Comparison of ENCODE assay signal across 17 mouse cellular contexts in genomic region chr14:52099563-52099962, GRCm38 (mm10). TPM values are rescaled to one million over a fixed set of nuclear protein-coding genes. Genes with fewer than 3 reads are reported as not detected.
DNase-seq lines count a peak whose midpoint lies in the region; ATAC-seq lines count a peak whose summit lies in the region.
"Had no signal": no experiment of that assay in that cellular context is flagged by ENCODE, and none has a peak within 500 bp of the region (broad histone marks: within the 10 kb centered on the region; RNA-seq: fewer than 3 reads in every experiment).

No protein-coding gene starts in this region.

- no peak for DNase-seq in heart, postnatal 4 days
- DNase-seq in liver, embryonic 11.5 days (ENCODE audit: low spot score), result no peak
- DNase-seq in liver, result no peak
- no peak for DNase-seq in adrenal gland, postnatal 10 days
- DNase-seq: adrenal gland, adult 8-10 months; cerebellum, postnatal 10 days; gastrocnemius, postnatal 36 days; kidney, postnatal 4 days; retina, postnatal 1 day; thymus, adult 18-20 months had no signal

- H3K9ac ChIP-seq in heart, embryonic 15.5 days, result no peak overlapping the region
- H3K9ac ChIP-seq in liver, embryonic 11.5 days (ENCODE audit: low read depth, low read length), result no peak overlapping the region
- H3K9ac ChIP-seq in limb, embryonic 12.5 days (replicated peaks), result no peak overlapping the region
- H3K9ac ChIP-seq in liver, embryonic 16.5 days (ENCODE audit: low read depth, low read length), result no peak overlapping the region
- H3K9ac ChIP-seq: lung, embryonic 15.5 days had no signal

- H3K4me3 ChIP-seq in heart, embryonic 15.5 days, result no peak overlapping the region
- H3K4me3 ChIP-seq in liver, embryonic 11.5 days (ENCODE audit: low read depth, low read length), result no peak overlapping the region
- no peak overlapping the region for H3K4me3 ChIP-seq in limb, embryonic 12.5 days (replicated peaks)
- no peak overlapping the region for H3K4me3 ChIP-seq in liver, embryonic 16.5 days (ENCODE audit: low read depth, low read length)
- H3K4me3 ChIP-seq: lung, embryonic 15.5 days had no signal

- peaks cover 32% of the 10 kb centered on the region for H3K36me3 ChIP-seq in heart, embryonic 15.5 days
- peaks cover 6% of the 10 kb centered on the region; the same call in 1 of the 2 replicates for H3K36me3 ChIP-seq in liver, embryonic 11.5 days (ENCODE audit: control insufficient read depth, insufficient read depth, low read length)
- peaks cover 37% of the 10 kb centered on the region for H3K36me3 ChIP-seq in limb, embryonic 12.5 days
- H3K36me3 ChIP-seq in liver, embryonic 16.5 days (ENCODE audit: control insufficient read depth, insufficient read depth), result peaks cover 16% of the 10 kb centered on the region

- peaks cover 30% of the 10 kb centered on the region for H3K4me1 ChIP-seq in heart, embryonic 15.5 days (replicated peaks)
- H3K4me1 ChIP-seq in liver, embryonic 11.5 days (replicated peaks; ENCODE audit: control insufficient read depth, insufficient read depth, low read length), result peaks cover 17% of the 10 kb centered on the region
- H3K4me1 ChIP-seq in limb, embryonic 12.5 days (replicated peaks), result peaks cover 19% of the 10 kb centered on the region
- peaks cover 20% of the 10 kb centered on the region for H3K4me1 ChIP-seq in liver, embryonic 16.5 days (ENCODE audit: control insufficient read depth, low read depth, low read length)

- no peaks in the 10 kb centered on the region for H3K27me3 ChIP-seq in heart, embryonic 15.5 days
- no peaks in the 10 kb centered on the region for H3K27me3 ChIP-seq in liver, embryonic 11.5 days (replicated peaks; ENCODE audit: control insufficient read depth, insufficient read depth, low read length)
- no peaks in the 10 kb centered on the region for H3K27me3 ChIP-seq in limb, embryonic 12.5 days
- no peaks in the 10 kb centered on the region for H3K27me3 ChIP-seq in liver, embryonic 16.5 days (ENCODE audit: control insufficient read depth, insufficient read depth, low read depth, low read length)
- H3K27me3 ChIP-seq: lung, embryonic 15.5 days had no signal

- no peak for ATAC-seq in heart, embryonic 15.5 days (replicated peaks; ENCODE audit: insufficient number of reproducible peaks, insufficient read depth, low FRiP score, low read depth)
- ATAC-seq in liver, embryonic 11.5 days (replicated peaks; ENCODE audit: low FRiP score), result no peak
- no peak for ATAC-seq in limb, embryonic 12.5 days (ENCODE audit: insufficient number of reproducible peaks, insufficient read depth, low FRiP score, low TSS enrichment, low read depth)
- no peak for ATAC-seq in liver, embryonic 16.5 days (ENCODE audit: low read depth)

- no peak overlapping the region for H3K27ac ChIP-seq in heart, embryonic 15.5 days
- H3K27ac ChIP-seq in liver, embryonic 11.5 days (ENCODE audit: low read depth, low read length), result no peak overlapping the region
- H3K27ac ChIP-seq in limb, embryonic 12.5 days, result no peak overlapping the region
- no peak overlapping the region for H3K27ac ChIP-seq in liver, embryonic 16.5 days (ENCODE audit: low read length)
- H3K27ac ChIP-seq: lung, embryonic 15.5 days had no signal

- H3K9me3 ChIP-seq in heart, embryonic 15.5 days (replicated peaks), result no peaks in the 10 kb centered on the region
- no peaks in the 10 kb centered on the region for H3K9me3 ChIP-seq in liver, embryonic 11.5 days (ENCODE audit: control insufficient read depth, low read length)
- no peaks in the 10 kb centered on the region for H3K9me3 ChIP-seq in limb, embryonic 12.5 days
- H3K9me3 ChIP-seq in liver, embryonic 16.5 days (replicated peaks; ENCODE audit: control insufficient read depth, low read length), result no peaks in the 10 kb centered on the region
- H3K9me3 ChIP-seq: lung, embryonic 15.5 days had no signal

- peak overlapping the region; percentile 62; the same call in 1 of the 2 replicates for H3K4me2 ChIP-seq in heart, embryonic 15.5 days
- peak overlapping the region; percentile 92 for H3K4me2 ChIP-seq in liver, embryonic 11.5 days
- H3K4me2 ChIP-seq in limb, embryonic 12.5 days, result 0 out of 2 replicates have a peak overlapping the region, but pooled peaks have one; percentile 21
- H3K4me2 ChIP-seq in liver, embryonic 16.5 days (ENCODE audit: low read depth, low read length), result 0 out of 2 replicates have a peak overlapping the region, but pooled peaks have one; percentile 17
- H3K4me2 ChIP-seq: lung, embryonic 15.5 days had no signal

- WGBS in heart, embryonic 15.5 days, result 57% methylated on average over 2 of the region's 2 CpGs
- 72% methylated on average over 2 of the region's 2 CpGs for WGBS in liver, embryonic 11.5 days
- 88% methylated on average over 2 of the region's 2 CpGs for WGBS in limb, embryonic 12.5 days
- 74% methylated on average over 2 of the region's 2 CpGs for WGBS in liver, embryonic 16.5 days (ENCODE audit: insufficient replicate concordance)

RNA-seq across cellular contexts. Expression of gene Hnrnpc, which starts 4.3 kb away (rescaled TPM):
- 326 and 346 TPM in 2 replicates for polyA plus RNA-seq in heart, embryonic 15.5 days (2015; fragmentation: Nextera tagmentation; extraction: Ambion mirVana)
- 100 to 1,000 TPM; 183 to 190 TPM for total RNA-seq in heart, postnatal 4 days (2021)
- polyA plus RNA-seq in liver, embryonic 11.5 days (2014; fragmentation: Nextera tagmentation; extraction: Ambion mirVana), result 698 and 737 TPM in 2 replicates
- 852 and 869 TPM in 2 replicates for polyA plus RNA-seq in limb, embryonic 12.5 days (2016; fragmentation: Nextera tagmentation; extraction: Ambion mirVana)
- polyA plus RNA-seq in liver, embryonic 16.5 days (2015; fragmentation: Nextera tagmentation; extraction: Ambion mirVana), result 202 and 237 TPM in 2 replicates
- total RNA-seq in adrenal gland, postnatal 10 days (2021), result 100 to 1,000 TPM; 186 TPM

RNA-seq across cellular contexts. Expression of gene Rpgrip1, which starts 10.9 kb away (rescaled TPM):
- 27.8 and 32.6 TPM in 2 replicates for polyA plus RNA-seq in heart, embryonic 15.5 days (2015; fragmentation: Nextera tagmentation; extraction: Ambion mirVana)
- total RNA-seq in heart, postnatal 4 days (2021), result under 1 TPM; 0.55 to 0.59 TPM
- polyA plus RNA-seq in liver, embryonic 11.5 days (2014; fragmentation: Nextera tagmentation; extraction: Ambion mirVana), result 103 and 111 TPM in 2 replicates
- 72.7 and 84.1 TPM in 2 replicates for polyA plus RNA-seq in limb, embryonic 12.5 days (2016; fragmentation: Nextera tagmentation; extraction: Ambion mirVana)
- polyA plus RNA-seq in liver, embryonic 16.5 days (2015; fragmentation: Nextera tagmentation; extraction: Ambion mirVana), result 34.5 and 35.9 TPM in 2 replicates
- 1 to 10 TPM in 1 of 2 experiments, under 1 TPM in 1; 0.42 to 1.3 TPM for total RNA-seq in adrenal gland, postnatal 10 days (2021)
- total RNA-seq: gastrocnemius, postnatal 36 days had no signal

RNA-seq across cellular contexts. Expression of gene Olfr221, which starts 57.3 kb away (rescaled TPM):
- not detected in 2 replicates for polyA plus RNA-seq in heart, embryonic 15.5 days (2015; fragmentation: Nextera tagmentation; extraction: Ambion mirVana)
- not detected for total RNA-seq in heart, postnatal 4 days (2021)
- polyA plus RNA-seq in liver, embryonic 11.5 days (2014; fragmentation: Nextera tagmentation; extraction: Ambion mirVana), result not detected in 2 replicates
- not detected in 2 replicates for polyA plus RNA-seq in limb, embryonic 12.5 days (2016; fragmentation: Nextera tagmentation; extraction: Ambion mirVana)
- not detected in 2 replicates for polyA plus RNA-seq in liver, embryonic 16.5 days (2015; fragmentation: Nextera tagmentation; extraction: Ambion mirVana)
- total RNA-seq in adrenal gland, postnatal 10 days (2021), result not detected
- total RNA-seq: adrenal gland, adult 8-10 months; gastrocnemius, postnatal 36 days; megakaryocyte, adult 5-6 weeks had no signal
- polyA plus RNA-seq: embryonic facial prominence, embryonic 11.5 days; forebrain, embryonic 11.5 days; lung, embryonic 15.5 days had no signal

Comparison
In these comparisons a context has a peak if more than half of its experiments do, and no peak if none do; other contexts are left out.
1. H3K4me2 ChIP-seq: peak in every context shown above with its lines; median percentile 92 in liver, embryonic 11.5 days; 62 in heart, embryonic 15.5 days; 21 in limb, embryonic 12.5 days; 17 in liver, embryonic 16.5 days.